Mouse (Mus musculus) lung, adult 2 months (tissue): ENCODE measurements around the gene Slc35e2.

ENCODE experiments used
- CTCF ChIP-seq: fragments of 200-500 bp; IDR thresholded peaks from 2 replicates; pipeline ENCODE4 v1.5.1; 2011; ENCODE audit warnings: mild to moderate bottlenecking, low read length, control low read depth; ENCODE audit not compliant: insufficient read depth
- POLR2A ChIP-seq: fragments of 200-500 bp; IDR thresholded peaks from 2 replicates; pipeline ENCODE4 v1.6.1; 2011; ENCODE audit warnings: low read depth, mild to moderate bottlenecking, control low read depth, low read length, borderline replicate concordance; ENCODE audit errors: extremely low read depth

DNA sequence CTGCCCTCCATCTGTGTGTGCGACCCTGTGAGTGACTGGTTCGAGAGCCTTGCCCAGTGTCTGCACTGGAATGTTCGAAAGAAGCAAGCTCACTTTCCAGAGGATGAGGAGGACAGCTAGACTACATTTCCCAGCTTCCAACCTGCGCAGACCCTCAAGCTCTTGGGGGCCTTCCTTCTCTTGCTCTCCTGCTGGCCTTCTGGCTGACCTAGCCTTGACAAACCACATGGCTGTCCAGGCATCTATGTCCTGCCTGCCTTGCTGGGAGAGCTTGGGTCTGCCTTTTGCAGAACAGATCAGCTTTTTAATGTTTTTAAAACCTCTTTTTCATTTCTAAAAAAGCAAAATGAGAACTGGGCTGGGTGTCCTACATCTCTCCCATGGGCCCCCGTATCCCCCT is 11.9 kb upstream of the Slc35e2 start:
- TF ChIP-seq CTCF, result no peak
- no peak for TF ChIP-seq POLR2A
